Mouse (Mus musculus) heart, adult 2 months (tissue): ENCODE results near the gene Fam81a. TPM values are rescaled to one million over a fixed set of nuclear protein-coding genes. Genes with fewer than 3 reads are reported as not detected.

Experiments
- DNase-seq, 2 experiments: peaks; one replicate each; pipeline ENCODE4 v3.0.0; 2021
- H3K27ac ChIP-seq: fragments of 200-600 bp; 2 replicates; pipeline ENCODE4 v1.8.1; 2022
- H3K27me3 ChIP-seq: fragments of 200-500 bp; 2 replicates; pipeline ENCODE4 v1.6.1; 2012; ENCODE audit warnings: mild to moderate bottlenecking, low read length, inconsistent platforms, mixed read lengths; ENCODE audit not compliant: control insufficient read depth, insufficient read depth
- H3K36me3 ChIP-seq: fragments of 200-500 bp; 2 replicates; pipeline ENCODE4 v1.6.1; 2012; ENCODE audit warnings: low read length, inconsistent platforms; ENCODE audit not compliant: control insufficient read depth, insufficient read depth
- H3K4me1 ChIP-seq: fragments of 200-500 bp; 2 replicates; pipeline ENCODE4 v1.6.1; 2011; ENCODE audit warnings: low read length; ENCODE audit not compliant: control insufficient read depth, insufficient read depth
- H3K4me3 ChIP-seq: fragments of 200-600 bp; 2 replicates; pipeline ENCODE4 v1.8.1; 2022
- H3K79me2 ChIP-seq: fragments of 200-500 bp; replicated peaks from 2 replicates; pipeline ENCODE4 v1.6.1; 2012; ENCODE audit warnings: mild to moderate bottlenecking, inconsistent platforms, low read length, moderate library complexity, mixed read lengths; ENCODE audit not compliant: control insufficient read depth, insufficient read depth
- H3K9ac ChIP-seq: fragments of 200-500 bp; 2 replicates; pipeline ENCODE4 v1.6.1; 2012; ENCODE audit warnings: low read depth, mild to moderate bottlenecking, control low read depth, inconsistent platforms, low read length, mixed read lengths
- CTCF ChIP-seq: fragments of 200-600 bp; IDR thresholded peaks from 2 replicates; pipeline ENCODE4 v1.8.1; 2022; ENCODE audit warnings: antibody characterized with exemption, mild to moderate bottlenecking, moderate library complexity
- EP300 ChIP-seq: fragments of 200-500 bp; IDR thresholded peaks from 2 replicates; pipeline ENCODE4 v1.6.1; 2011; ENCODE audit warnings: low read depth, low read length, control low read depth; ENCODE audit not compliant: insufficient read depth
- POLR2A ChIP-seq: fragments of 200-500 bp; IDR thresholded peaks from 2 replicates; pipeline ENCODE4 v1.6.1; 2011; ENCODE audit warnings: mild to moderate bottlenecking, low read depth, low read length, control low read depth; ENCODE audit not compliant: insufficient read depth
- WGBS: fragments of 180-500 bp; shearing (Covaris S2); methylation state at CpG from one replicate; pipeline ENCODE4 v1.1.7; 2018; 5-methylcytosine and 5-hydroxymethylcytosine counted together
- intact Hi-C: fragments of 180-260 bp; cut with DNase I; formaldehyde crosslinking; loops from one replicate; pipeline ENCODE4 v1.15.1; 2025
- polyA plus RNA-seq: library from polyadenylated mRNA; depleted of rRNA; stranded (reverse); fragments of >200 nt; gene quantifications from 2 replicates; pipeline ENCODE4 v1.2.3, GENCODE M21; 2012
- total RNA-seq, 2 experiments: library from RNA; stranded (reverse); gene quantifications; 2 replicates each; pipeline ENCODE4 v1.2.3; 2021

Fam81a gene
- total and polyA plus RNA-seq, 3 experiments = 9.0 to 32.6 (median 30.7) TPM

DNA sequence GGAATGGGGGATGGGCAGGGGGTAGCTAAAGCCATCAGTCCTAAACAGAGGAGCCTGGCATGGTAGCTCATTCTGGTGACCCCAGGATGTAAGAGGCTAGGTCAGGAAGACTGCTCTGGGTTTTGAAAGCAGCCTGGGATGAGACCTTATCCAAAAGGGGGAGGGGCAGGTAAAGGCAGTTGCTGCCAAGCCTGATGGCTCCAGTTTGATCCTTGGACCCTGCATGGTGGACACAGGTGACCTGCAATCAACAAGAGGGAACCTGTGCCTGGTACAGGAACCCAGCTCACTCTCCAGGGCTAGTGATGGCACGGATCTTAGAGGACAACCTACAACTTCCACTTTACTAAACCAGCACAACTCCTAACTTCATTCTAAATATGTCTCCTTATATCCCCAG, 7.2 kb downstream of the Fam81a start:
- no peak for TF ChIP-seq POLR2A
- no peak for TF ChIP-seq EP300
- TF ChIP-seq CTCF = no peak
- no peak for DNase-seq
- Histone ChIP-seq H3K79me2 (no peaks in the 10 kb centered on the region), H3K27ac (no peak overlapping the region), H3K36me3 (no peaks in the 10 kb centered on the region), H3K9ac (no peak overlapping the region), H3K4me3 (no peak overlapping the region), H3K27me3 (no peaks in the 10 kb centered on the region), H3K4me1 (no peaks in the 10 kb centered on the region)
- intact Hi-C loops = no loop called here
- 88% methylated on average over 1 of the region's 1 CpGs for WGBS

DNA sequence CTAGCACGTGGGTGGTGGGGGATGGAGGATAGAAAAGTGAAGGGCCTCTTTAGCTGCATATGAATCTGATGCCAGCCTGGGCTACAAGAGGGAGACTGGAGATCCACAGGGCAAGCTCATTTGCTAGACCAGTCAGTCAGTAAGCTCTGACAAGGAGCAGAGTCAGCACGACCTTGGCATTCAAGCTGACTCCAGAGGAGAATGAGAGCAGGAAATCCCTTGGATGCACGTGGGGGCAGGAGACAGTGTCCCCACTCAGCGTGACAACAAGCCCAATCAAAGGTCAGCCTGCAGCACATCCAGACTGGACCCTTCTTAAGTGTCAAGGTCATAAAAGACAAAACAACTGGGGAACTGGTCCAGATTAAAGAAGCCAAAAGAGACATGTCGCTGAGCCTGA, 7.6 kb downstream of the Fam81a start:
- TF ChIP-seq CTCF (no peak), EP300 (no peak), POLR2A (no peak)
- DNase-seq = no peak
- intact Hi-C loops = no loop called here
- Histone ChIP-seq H3K79me2 (no peaks in the 10 kb centered on the region), H3K4me3 (no peak overlapping the region), H3K4me1 (no peaks in the 10 kb centered on the region), H3K27ac (no peak overlapping the region), H3K9ac (no peak overlapping the region), H3K27me3 (no peaks in the 10 kb centered on the region), H3K36me3 (no peaks in the 10 kb centered on the region)
- WGBS = 61% methylated on average over 5 of the region's 5 CpGs

DNA sequence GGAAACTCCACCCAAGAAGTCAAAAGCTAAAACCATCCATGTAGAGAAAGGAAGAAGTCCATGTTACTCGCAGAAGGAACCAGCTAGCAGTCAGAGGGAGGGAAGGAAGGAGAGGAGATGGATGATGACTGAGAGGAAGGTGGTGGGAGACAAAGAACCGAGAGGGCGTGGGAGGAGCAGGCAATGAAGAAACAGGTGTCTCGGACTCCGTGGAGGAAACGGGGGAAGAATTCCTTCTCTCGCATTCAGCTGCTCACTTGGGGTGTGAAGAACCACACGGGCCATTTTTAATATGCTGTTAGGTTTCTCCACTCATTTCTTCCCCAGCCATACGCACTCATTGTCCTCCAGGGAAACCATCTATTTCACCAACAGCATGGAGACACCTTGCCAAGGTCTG, 8.1 kb downstream of the Fam81a start:
- Histone ChIP-seq H3K79me2 (no peaks in the 10 kb centered on the region), H3K4me3 (no peak overlapping the region), H3K27me3 (no peaks in the 10 kb centered on the region), H3K4me1 (no peaks in the 10 kb centered on the region), H3K9ac (no peak overlapping the region), H3K27ac (no peak overlapping the region), H3K36me3 (no peaks in the 10 kb centered on the region)
- intact Hi-C loops = no loop called here
- TF ChIP-seq EP300 = no peak
- no peak for TF ChIP-seq CTCF
- TF ChIP-seq POLR2A = no peak
- 87% methylated on average over 9 of the region's 9 CpGs for WGBS
- no peak for DNase-seq

DNA sequence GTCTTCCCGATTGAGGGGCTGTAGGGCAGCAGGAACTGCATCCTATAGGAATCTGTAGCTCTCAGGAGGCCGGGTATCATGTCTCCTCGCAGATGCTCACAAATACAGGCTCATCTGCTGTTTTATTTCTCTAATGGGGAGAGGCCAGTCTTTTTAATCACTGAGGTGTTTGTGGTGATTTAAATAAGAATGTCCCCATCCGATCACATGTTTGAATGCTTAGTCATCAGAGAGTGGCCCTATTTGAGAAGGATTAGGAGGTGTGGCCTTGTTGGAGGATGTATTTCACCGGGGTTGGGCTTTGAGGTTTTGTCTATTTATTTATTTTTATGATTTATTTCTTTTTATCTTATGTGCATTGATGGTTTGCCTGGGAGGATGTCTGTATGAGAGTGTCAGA, 11.6 kb downstream of the Fam81a start:
- WGBS = 89% methylated on average over 5 of the region's 5 CpGs
- no peak overlapping the region for H3K4me3 ChIP-seq
- H3K4me1 ChIP-seq = no peaks in the 10 kb centered on the region
- no peaks in the 10 kb centered on the region for H3K79me2 ChIP-seq
- DNase-seq = no peak
- no peak overlapping the region for H3K27ac ChIP-seq
- H3K9ac ChIP-seq = no peak overlapping the region
- intact Hi-C loops = no loop called here
- H3K36me3 ChIP-seq = no peaks in the 10 kb centered on the region
- no peaks in the 10 kb centered on the region for H3K27me3 ChIP-seq
- TF ChIP-seq EP300 = no peak

DNA sequence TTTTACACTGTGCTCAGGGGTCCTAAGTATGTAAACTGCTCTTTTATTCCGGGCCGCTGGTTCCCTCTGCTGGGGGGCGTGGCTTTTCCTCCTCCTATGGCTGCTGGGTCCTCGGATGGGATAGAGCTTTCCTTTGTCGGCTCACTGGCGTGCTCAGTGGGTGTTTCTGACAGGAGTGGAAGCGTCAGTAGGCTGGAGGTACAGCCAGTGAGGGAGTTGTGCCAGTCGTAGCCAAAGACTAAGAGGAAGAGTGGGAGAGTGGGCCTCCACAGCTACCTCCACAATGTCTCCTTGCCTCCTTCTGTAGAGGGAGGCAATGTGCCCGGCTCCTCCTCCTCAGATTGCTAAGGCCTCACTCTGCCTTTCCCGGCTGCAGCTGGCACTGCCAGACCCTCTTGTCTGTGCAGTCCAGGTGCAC, 30.5 kb downstream of the Fam81a start:
- DNase-seq = no peak
- WGBS = 13% methylated on average over 10 of the region's 10 CpGs
- Histone ChIP-seq H3K79me2 (no peaks in the 10 kb centered on the region), H3K27ac (no peak overlapping the region), H3K4me1 (no peaks in the 10 kb centered on the region), H3K27me3 (no peaks in the 10 kb centered on the region), H3K9ac (no peak overlapping the region), H3K36me3 (no peaks in the 10 kb centered on the region), H3K4me3 (no peak overlapping the region)
- no peak for TF ChIP-seq POLR2A
- TF ChIP-seq EP300 = no peak
- no peak for TF ChIP-seq CTCF
- intact Hi-C loops = no loop called here

DNA sequence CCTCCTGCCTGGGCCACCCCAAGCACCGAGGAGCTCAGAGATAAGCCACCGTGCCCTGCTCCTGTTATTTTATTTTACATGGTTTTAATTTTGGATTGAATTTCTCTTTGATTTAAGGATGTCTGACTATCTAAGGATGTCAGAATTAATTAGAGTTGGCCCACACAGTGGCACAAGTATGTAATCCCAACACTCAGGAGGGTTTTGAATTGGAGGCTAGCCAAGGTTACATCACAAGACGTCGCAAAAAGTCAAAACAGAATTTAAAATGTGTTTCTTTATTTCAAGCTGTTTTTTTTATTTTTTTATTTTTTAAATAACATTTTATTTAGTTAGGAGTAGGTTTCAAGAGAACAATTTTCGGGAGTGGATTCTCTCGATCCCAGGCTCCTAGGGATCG, 31.5 kb downstream of the Fam81a start:
- H3K27me3 ChIP-seq = no peaks in the 10 kb centered on the region
- H3K4me1 ChIP-seq = no peaks in the 10 kb centered on the region
- no peak overlapping the region for H3K4me3 ChIP-seq
- no peak for DNase-seq
- no peaks in the 10 kb centered on the region for H3K79me2 ChIP-seq
- H3K9ac ChIP-seq = no peak overlapping the region
- TF ChIP-seq CTCF = no peak
- no peak for TF ChIP-seq POLR2A
- TF ChIP-seq EP300 = no peak
- H3K36me3 ChIP-seq = no peaks in the 10 kb centered on the region
- 64% methylated on average over 7 of the region's 7 CpGs for WGBS
- H3K27ac ChIP-seq = no peak overlapping the region
- intact Hi-C loops = no loop called here
